Mouse (Mus musculus): ENCODE data around the gene Amz2.

The Amz2 gene

GRCm38 (mm10) chr11:109425392-109426271, at the start of gene Amz2:
Amz2 (plus strand) TSS chr11:109425946.
- DNase-seq (ENCODE audit: low spot score in 2 of 2): peak; percentile 99 to 100

- DNase-seq (ENCODE audit: low spot score in 2 of 2): no peak
Measured at GRCm38 (mm10) chr11:109376484-109377143, 49.1 kb upstream of the Amz2 start.

DNA sequence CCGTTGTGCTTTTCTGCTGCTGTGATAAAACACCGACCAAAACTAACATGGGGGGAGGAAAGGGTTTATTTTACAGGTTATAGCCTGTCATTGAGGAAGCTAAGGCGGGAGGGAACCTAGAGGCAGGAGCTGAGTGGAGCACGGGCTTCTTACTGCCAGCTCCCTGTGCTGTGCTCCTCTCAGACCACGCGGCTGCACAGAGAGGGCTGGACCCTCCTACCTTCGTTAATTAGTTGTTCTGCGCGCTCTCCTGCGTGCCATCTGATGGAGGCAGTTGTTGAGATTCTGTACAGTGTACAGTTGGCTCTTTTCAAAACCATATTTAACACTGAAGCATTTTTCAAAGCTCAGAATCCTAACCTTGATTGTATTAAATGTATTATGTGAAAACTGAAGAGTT, 48.3 kb upstream of the Amz2 start:
- no peak for DNase-seq (ENCODE audit: low spot score in 2 of 2)

DNA sequence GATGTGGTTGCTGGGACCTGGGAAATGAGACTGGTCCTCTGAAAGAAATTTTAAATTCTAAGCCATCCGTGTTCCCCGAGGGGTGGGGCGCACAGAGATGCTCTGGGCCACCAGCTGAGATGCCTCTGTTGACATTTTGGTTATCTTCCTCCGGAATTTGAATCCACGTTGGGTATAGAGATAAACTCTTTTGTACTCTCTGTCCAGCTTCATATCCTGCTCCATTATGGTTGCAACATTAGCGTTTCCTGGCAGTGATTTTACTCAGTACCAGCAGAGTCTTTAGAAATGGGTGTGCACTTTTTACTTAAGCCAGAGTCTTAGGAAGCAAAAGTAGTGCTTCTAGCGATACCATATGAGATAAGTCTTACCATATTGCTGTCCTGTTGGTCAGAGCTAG, 47.7 kb upstream of the Amz2 start:
- DNase-seq (ENCODE audit: low spot score in 2 of 2): no peak

GRCm38 (mm10) chr11:109380662-109381061, 45.1 kb upstream of the Amz2 start:
- no peak for DNase-seq (ENCODE audit: low spot score in 2 of 2)

GRCm38 (mm10) chr11:109385296-109385695, 40.5 kb upstream of the Amz2 start:
- no peak for DNase-seq (ENCODE audit: low spot score in 2 of 2)

DNA sequence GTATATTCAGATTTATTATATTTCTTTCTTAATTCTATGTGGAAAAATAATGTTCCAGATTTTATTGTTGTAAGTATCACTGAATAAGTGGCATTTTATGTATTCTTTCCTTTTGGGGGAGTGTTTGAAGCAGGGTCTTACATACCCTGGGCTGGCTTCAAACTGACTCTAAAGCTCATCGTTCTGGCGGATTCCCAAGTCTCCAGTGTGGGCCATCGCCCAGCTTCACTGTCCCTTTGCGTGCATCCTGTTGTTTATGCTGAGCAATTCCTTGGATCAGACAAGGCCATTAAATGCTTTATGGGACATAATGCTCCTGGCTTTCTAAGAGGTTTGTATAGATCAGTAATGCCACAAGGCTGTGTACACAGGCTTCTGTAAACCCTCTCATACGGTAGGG, 36.7 kb upstream of the Amz2 start:
- no peak for DNase-seq (ENCODE audit: low spot score in 2 of 2)

DNA sequence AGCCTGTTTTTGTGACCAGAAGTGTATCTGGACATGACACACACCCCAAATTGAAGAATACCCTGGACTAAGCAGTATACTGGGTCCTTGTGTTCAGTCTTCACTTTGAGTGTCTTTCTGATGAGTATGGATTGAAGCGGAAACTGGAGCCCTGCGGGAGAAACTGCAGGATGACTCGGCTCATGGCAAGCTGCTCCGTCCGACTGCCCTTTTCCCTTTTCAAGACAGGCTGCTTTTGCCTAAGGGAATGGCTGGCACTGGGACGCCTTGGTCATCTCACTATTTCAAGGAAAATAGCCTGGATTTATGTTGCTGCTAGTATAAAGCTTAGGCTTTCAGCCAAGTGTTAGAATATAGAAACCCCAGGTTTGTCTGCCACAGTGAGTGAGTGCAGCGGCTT, 34.5 kb upstream of the Amz2 start:
- no peak for DNase-seq (ENCODE audit: low spot score in 2 of 2)

DNA sequence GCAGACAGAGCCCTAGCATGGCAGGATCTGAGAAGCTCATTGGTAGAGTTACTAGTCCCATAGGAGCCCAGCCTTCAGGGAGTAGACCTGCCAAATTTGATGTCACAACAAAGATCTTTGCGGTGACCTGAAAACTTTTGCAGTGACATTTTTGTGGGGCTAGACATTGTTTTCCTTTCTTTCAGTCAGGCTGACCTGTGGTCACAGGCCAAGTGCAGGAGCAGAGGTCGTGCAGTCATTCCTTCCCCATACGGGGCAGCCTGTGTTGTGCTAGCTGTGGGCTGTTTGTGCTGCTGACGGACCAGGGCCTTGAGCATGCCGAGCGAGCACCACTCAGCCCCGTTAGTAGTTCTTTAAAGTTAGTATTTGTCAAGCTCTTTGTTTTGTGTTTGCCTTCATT, 34.0 kb upstream of the Amz2 start:
- no peak for DNase-seq (ENCODE audit: low spot score in 2 of 2)

DNA sequence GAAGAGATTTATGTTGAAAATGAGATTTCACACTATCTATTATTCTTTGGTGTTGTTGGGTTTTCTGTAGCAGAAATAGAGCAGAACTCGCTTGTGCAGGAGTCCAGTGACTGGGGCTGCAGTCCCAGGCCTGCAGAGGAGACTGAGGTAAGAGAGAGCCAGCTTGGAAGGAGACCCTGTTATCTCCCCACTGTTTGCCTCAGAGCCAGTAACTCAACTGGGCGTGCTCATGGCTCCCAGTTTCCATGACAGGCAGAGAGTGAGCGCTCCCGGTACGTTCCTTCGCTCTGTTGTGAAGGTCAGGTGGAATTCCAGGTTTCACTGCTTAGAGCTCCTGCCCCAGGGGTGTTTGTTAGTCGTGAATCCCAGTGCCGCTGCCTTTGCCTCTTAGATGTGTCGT, 33.1 kb upstream of the Amz2 start:
- DNase-seq (ENCODE audit: low spot score in 2 of 2): no peak

GRCm38 (mm10) chr11:109394758-109395157, 31.0 kb upstream of the Amz2 start:
- no peak for DNase-seq (ENCODE audit: low spot score in 2 of 2)

- no peak for DNase-seq (ENCODE audit: low spot score in 2 of 2)
Measured at GRCm38 (mm10) chr11:109395291-109395690, 30.5 kb upstream of the Amz2 start.

- DNase-seq (ENCODE audit: low spot score in 2 of 2): no peak
Measured at GRCm38 (mm10) chr11:109406431-109406830, 19.3 kb upstream of the Amz2 start.

DNA sequence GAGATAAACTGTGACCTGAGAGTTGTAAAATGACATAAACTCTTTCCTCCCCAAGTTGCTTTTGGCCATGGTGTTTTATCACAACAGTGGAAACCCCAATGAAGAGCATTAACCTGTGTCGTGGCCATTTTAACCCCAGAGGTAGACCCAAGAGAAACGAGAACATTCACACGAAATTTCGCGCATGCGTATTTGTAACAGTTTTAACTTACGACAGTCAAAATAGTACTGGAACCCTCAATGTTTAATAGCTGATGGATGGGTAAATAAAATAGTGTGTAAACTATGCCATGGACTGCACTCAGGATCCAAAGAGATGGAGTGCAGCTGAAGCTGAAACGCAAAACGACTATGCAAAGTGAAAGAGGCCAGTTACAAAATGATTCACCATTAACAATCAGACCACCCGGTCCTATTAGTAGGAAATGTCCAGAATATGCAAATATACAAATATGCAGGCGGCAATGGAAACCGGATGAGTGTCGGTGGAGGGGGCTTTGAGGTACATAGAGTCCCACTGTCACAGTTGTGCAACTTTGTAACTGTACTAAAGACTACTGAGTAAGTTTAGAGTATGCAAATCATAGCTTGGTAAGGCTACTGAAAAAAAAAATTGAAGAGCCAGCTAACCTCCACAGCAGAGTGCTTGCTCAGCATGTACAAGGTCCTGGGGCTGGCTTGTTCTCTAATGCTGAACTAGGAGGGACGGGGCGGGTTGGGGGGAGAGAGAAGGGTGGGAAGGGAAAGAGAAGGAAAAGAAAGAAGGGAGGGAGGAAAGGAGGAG, 15.4 kb upstream of the Amz2 start:
- no peak for DNase-seq (ENCODE audit: low spot score in 2 of 2)

DNA sequence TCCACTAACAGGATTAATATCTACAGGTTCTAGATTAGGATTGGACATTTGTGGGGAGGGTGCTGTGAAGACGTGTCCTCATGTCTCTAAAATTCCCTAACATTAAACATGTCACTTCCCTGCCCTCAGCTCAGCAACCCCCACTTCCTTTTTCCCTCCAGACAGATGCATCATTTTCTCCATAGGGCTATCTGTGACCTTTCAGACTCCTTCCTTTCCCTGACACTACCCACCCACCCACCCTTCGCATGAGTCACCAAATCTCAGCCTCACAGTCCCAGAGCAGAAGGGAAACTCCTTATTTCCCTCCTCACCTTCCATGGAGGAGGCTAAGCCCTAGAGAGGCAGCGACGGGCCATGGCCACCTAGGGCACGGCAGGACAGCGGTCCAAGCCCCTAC, 12.1 kb upstream of the Amz2 start, which contains the start of gene 9930022D16Rik:
TSS of gene 9930022D16Rik (plus strand) at position 301 of the 400 bp plus-strand sequence.
- DNase-seq (ENCODE audit: low spot score in 2 of 2): no peak

DNA sequence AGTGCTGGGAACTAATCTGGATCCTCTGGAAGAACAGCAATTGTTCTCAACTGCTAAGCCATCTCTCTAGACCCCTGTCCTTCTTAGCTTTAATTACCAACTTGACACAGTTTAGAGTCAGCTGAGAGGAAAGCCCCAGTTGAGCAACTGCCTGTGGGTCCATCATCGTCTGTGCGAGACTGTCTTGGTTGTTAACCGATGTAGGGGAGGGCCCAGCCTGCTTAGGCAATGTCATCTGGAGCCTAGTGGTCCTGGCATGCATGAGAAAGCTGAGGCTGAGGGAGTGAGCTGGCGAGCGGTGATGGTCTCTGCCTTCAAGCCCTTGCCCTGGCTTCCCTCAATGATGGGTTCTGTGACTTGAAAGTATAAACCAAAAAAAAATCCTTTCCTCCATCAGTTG, 10.9 kb upstream of the Amz2 start:
- DNase-seq (ENCODE audit: low spot score in 2 of 2): no peak

DNA sequence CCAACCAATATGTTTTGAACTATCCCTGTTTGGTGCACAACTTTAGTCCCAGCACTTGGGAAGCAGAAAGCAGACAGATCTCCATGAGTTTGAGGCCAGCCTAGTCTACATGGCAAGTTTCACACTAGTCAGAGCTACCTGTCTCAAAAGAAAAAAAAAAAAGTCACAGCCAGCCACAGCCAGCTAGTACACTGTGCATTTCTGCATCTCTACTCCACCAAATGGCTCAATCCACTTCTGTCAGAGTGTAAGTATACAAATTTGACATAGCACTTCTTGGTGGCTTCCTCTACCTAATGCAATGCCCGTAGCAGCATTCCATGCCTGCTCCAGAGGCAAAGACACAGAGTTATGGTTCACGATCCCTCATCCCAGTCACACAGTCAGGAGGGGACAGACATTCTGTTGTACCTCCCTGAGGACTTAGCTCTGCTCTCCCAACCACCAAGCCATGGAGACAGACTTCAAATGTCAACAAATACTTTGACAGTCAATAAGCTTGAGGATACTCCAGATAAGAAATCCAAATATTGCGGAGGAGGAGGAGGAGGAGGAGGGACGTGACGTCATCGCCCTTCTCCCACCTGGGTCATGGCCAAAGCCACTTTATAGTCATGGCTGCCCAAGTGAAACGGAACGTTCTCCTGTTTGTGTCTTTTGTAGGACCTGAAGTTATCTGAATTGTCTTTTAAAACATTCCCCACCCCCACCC, 8.9 kb upstream of the Amz2 start:
- no peak for DNase-seq (ENCODE audit: low spot score in 2 of 2)

DNA sequence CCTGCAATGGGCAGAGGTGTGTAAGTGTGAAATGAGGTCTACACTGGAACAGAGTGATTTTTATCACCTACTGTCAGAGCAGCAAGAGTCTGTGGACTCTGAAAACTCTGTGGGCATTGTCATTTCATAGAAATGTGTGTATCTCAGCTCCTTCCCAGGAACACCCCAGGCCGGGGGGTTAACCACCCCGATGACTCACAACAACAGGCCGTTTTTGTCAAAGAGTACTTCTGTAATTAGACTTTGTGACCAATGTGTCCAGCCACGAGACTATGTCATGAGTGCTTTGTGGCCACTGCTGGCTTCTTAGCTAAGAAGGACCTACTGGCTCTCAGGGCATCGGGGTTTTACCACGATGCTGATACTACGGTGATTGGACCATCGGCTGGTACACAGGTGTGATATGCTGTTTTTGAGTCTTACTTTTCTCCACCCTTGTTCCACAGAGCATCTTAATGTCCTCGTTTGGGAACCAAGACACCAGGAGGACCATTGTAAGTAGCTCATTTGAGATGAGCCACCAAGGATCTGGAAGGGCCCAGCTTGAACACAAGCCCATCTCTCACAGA, 8.2 kb upstream of the Amz2 start:
- DNase-seq (ENCODE audit: low spot score in 2 of 2): no peak

GRCm38 (mm10) chr11:109419461-109419860, 6.3 kb upstream of the Amz2 start:
- DNase-seq (ENCODE audit: low spot score in 2 of 2): no peak

GRCm38 (mm10) chr11:109419961-109420566, 5.7 kb upstream of the Amz2 start:
- no peak for DNase-seq (ENCODE audit: low spot score in 2 of 2)

GRCm38 (mm10) chr11:109420567-109420962, 5.2 kb upstream of the Amz2 start:
- DNase-seq (ENCODE audit: low spot score in 2 of 2): no peak

Data from urinary bladder, adult 18-20 months (tissue).